8 mouse cellular contexts compared by ENCODE assay signal in genomic region chr10:70156431-70157165, GRCm38 (mm10). TPM values are rescaled to one million over a fixed set of nuclear protein-coding genes. Genes with fewer than 3 reads are reported as not detected.
A peak's percentile ranks its signal among the peaks of the same experiment; 100 is the strongest.
DNase-seq lines count a peak whose midpoint lies in the region; ATAC-seq and TF ChIP-seq lines count a peak whose summit lies in the region.

No protein-coding gene starts in this region.

- peaks cover 13% of the 10 kb centered on the region; the same call in 1 of the 2 replicates for H3K36me3 ChIP-seq in lung, postnatal 0 days (ENCODE audit: insufficient read depth, low read length)
- peaks cover 63% of the 10 kb centered on the region for H3K36me3 ChIP-seq in heart, embryonic 12.5 days

- TF ChIP-seq CTCF in lung, postnatal 0 days (IDR thresholded peaks at IDR 0.05): peak; percentile 68

- no peak overlapping the region for H3K4me2 ChIP-seq in lung, postnatal 0 days (replicated peaks; ENCODE audit: low read depth, low read length)
- H3K4me2 ChIP-seq in heart, embryonic 12.5 days: no peak overlapping the region

- DNase-seq in heart, postnatal 10 days: peak; percentile 23 to 36
- no peak for DNase-seq in heart, adult 8-10 months (ENCODE audit: low spot score)
- DNase-seq in ES-CJ7 (ENCODE audit: low read depth, low spot score): peak; percentile 78
- no peak for DNase-seq in lung, postnatal 0 days (ENCODE audit: low spot score)
- DNase-seq in thymus, postnatal 25 days: peak; percentile 77

- no peaks in the 10 kb centered on the region for H3K27me3 ChIP-seq in lung, postnatal 0 days (replicated peaks; ENCODE audit: insufficient read depth, low read length)
- H3K27me3 ChIP-seq in heart, embryonic 12.5 days (replicated peaks): no peaks in the 10 kb centered on the region

- no peaks in the 10 kb centered on the region for H3K9me3 ChIP-seq in lung, postnatal 0 days (ENCODE audit: low read length)
- no peaks in the 10 kb centered on the region; the same call in 1 of the 2 replicates for H3K9me3 ChIP-seq in heart, embryonic 12.5 days (replicated peaks)

- H3K9ac ChIP-seq in lung, postnatal 0 days (replicated peaks; ENCODE audit: low read depth): no peak overlapping the region
- H3K9ac ChIP-seq in heart, embryonic 12.5 days: no peak overlapping the region

- no peak for TF ChIP-seq EP300 in lung, postnatal 0 days (IDR thresholded peaks at IDR 0.05)

- peak; percentile 36; the same call in 1 of the 2 replicates for ATAC-seq in common myeloid progenitor, adult 5-6 weeks (replicated peaks; ENCODE audit: low read depth, poor library complexity, severe bottlenecking)
- no peak for ATAC-seq in lung, postnatal 0 days
- ATAC-seq in monocyte, adult 5-6 weeks (replicated peaks; ENCODE audit: insufficient number of reproducible peaks, low FRiP score, low TSS enrichment, poor library complexity, severe bottlenecking): no peak
- no peak for ATAC-seq in heart, embryonic 12.5 days (ENCODE audit: insufficient number of reproducible peaks, low FRiP score)

- H3K4me3 ChIP-seq in lung, postnatal 0 days (ENCODE audit: low read depth, low read length): no peak overlapping the region
- H3K4me3 ChIP-seq in heart, embryonic 12.5 days: no peak overlapping the region

- intact Hi-C loops in heart, postnatal 10 days (cut with DNase I): no loop called here

- H3K4me1 ChIP-seq in lung, postnatal 0 days (ENCODE audit: insufficient read depth, low read depth, low read length): no peaks in the 10 kb centered on the region
- peaks cover 30% of the 10 kb centered on the region for H3K4me1 ChIP-seq in heart, embryonic 12.5 days (replicated peaks)

- 78% methylated on average over 3 of the region's 3 CpGs for WGBS in lung, postnatal 0 days
- WGBS in heart, embryonic 12.5 days: 76% methylated on average over 3 of the region's 3 CpGs

- H3K27ac ChIP-seq in lung, postnatal 0 days (ENCODE audit: low read length): no peak overlapping the region
- H3K27ac ChIP-seq in heart, embryonic 12.5 days (ENCODE audit: poor library complexity, severe bottlenecking): no peak overlapping the region

RNA-seq across cellular contexts. Expression of gene Mrln, which starts 47.9 kb away (rescaled TPM):
- total RNA-seq in heart, postnatal 10 days (2021): under 1 TPM; 0.91 to 0.92 TPM
- total RNA-seq in heart, adult 8-10 months (2022): 1 to 10 TPM; 1.9 to 4.2 (median 3.0) TPM
- not detected in 2 replicates for total RNA-seq in common myeloid progenitor, adult 5-6 weeks (2017)
- polyA plus RNA-seq in lung, postnatal 0 days (2015; fragmentation: Nextera tagmentation; extraction: Ambion mirVana): 1.6 and 1.8 TPM in 2 replicates
- total RNA-seq in monocyte, adult 5-6 weeks (2017): not detected in 3 replicates
- polyA plus RNA-seq in heart, embryonic 12.5 days (2016; fragmentation: Nextera tagmentation; extraction: Ambion mirVana): 0.45 and 0.90 TPM in 2 replicates

RNA-seq across cellular contexts. Expression of gene Ccdc6, which starts 59.7 kb away (rescaled TPM):
- total RNA-seq in heart, postnatal 10 days (2021): 10 to 100 TPM; 33.9 to 36.9 TPM
- total RNA-seq in heart, adult 8-10 months (2022): 10 to 100 TPM; 23.3 to 28.6 (median 24.9) TPM
- total RNA-seq in common myeloid progenitor, adult 5-6 weeks (2017): 24.3 and 29.0 TPM in 2 replicates
- 10.7 and 11.3 TPM in 2 replicates for polyA plus RNA-seq in lung, postnatal 0 days (2015; fragmentation: Nextera tagmentation; extraction: Ambion mirVana)
- total RNA-seq in monocyte, adult 5-6 weeks (2017): 9.9 to 21.5 TPM (median 17.3 TPM) in 3 replicates
- 16.2 and 16.9 TPM in 2 replicates for polyA plus RNA-seq in heart, embryonic 12.5 days (2016; fragmentation: Nextera tagmentation; extraction: Ambion mirVana)

Comparison
In these comparisons a context has a peak if more than half of its experiments do, and no peak if none do; other contexts are left out.
1. DNase-seq: peak in heart, postnatal 10 days (2 of 2), ES-CJ7 (single experiment) and thymus, postnatal 25 days (single experiment); none in heart, adult 8-10 months (single experiment) and lung, postnatal 0 days (single experiment).